Mouse (Mus musculus): ENCODE data around the gene Cry1.

Cry1 gene

GRCm38 (mm10) chr10:85184964-85185608 is at the start of gene Cry1:
Gene Cry1 (minus strand): TSS chr10:85185064.
- peak; percentile 94 to 97 for DNase-seq (ENCODE audit: low read depth in 2 of 2, low spot score in 2 of 2)

- DNase-seq (ENCODE audit: low read depth in 2 of 2, low spot score in 2 of 2), result no peak
Measured at GRCm38 (mm10) chr10:85221771-85222050, 36.8 kb upstream of the Cry1 start.

GRCm38 (mm10) chr10:85220918-85221770 is 36.3 kb upstream of the Cry1 start:
- DNase-seq (ENCODE audit: low read depth in 2 of 2, low spot score in 2 of 2), result peak; percentile 77 to 85

- DNase-seq (ENCODE audit: low read depth in 2 of 2, low spot score in 2 of 2), result no peak
Measured at GRCm38 (mm10) chr10:85214847-85215246, 30.0 kb upstream of the Cry1 start.

- no peak for DNase-seq (ENCODE audit: low read depth in 2 of 2, low spot score in 2 of 2)
Measured at GRCm38 (mm10) chr10:85211673-85212072, 26.8 kb upstream of the Cry1 start.

GRCm38 (mm10) chr10:85210125-85210524 is 25.3 kb upstream of the Cry1 start:
- DNase-seq (ENCODE audit: low read depth in 2 of 2, low spot score in 2 of 2), result no peak

GRCm38 (mm10) chr10:85209119-85209605 is 24.3 kb upstream of the Cry1 start:
- no peak for DNase-seq (ENCODE audit: low read depth in 2 of 2, low spot score in 2 of 2)

GRCm38 (mm10) chr10:85205316-85205715 is 20.5 kb upstream of the Cry1 start:
- no peak for DNase-seq (ENCODE audit: low read depth in 2 of 2, low spot score in 2 of 2)

GRCm38 (mm10) chr10:85204255-85204855 is 19.5 kb upstream of the Cry1 start:
- no peak for DNase-seq (ENCODE audit: low read depth in 2 of 2, low spot score in 2 of 2)

- no peak for DNase-seq (ENCODE audit: low read depth in 2 of 2, low spot score in 2 of 2)
Measured at GRCm38 (mm10) chr10:85194528-85194927, 9.7 kb upstream of the Cry1 start.

- no peak for DNase-seq (ENCODE audit: low read depth in 2 of 2, low spot score in 2 of 2)
Measured at GRCm38 (mm10) chr10:85193321-85193720, 8.5 kb upstream of the Cry1 start.

GRCm38 (mm10) chr10:85190652-85191051 is 5.8 kb upstream of the Cry1 start:
- DNase-seq (ENCODE audit: low read depth in 2 of 2, low spot score in 2 of 2), result no peak

- DNase-seq (ENCODE audit: low read depth in 2 of 2, low spot score in 2 of 2), result no peak
Measured at GRCm38 (mm10) chr10:85189966-85190365, 5.1 kb upstream of the Cry1 start.

GRCm38 (mm10) chr10:85186499-85186794 is 1.6 kb upstream of the Cry1 start:
- DNase-seq (ENCODE audit: low read depth in 2 of 2, low spot score in 2 of 2), result no peak

- DNase-seq (ENCODE audit: low read depth in 2 of 2, low spot score in 2 of 2), result no peak
Measured at GRCm38 (mm10) chr10:85185639-85186498, 1.0 kb upstream of the Cry1 start.

GRCm38 (mm10) chr10:85184201-85184963 is 482 bp downstream of the Cry1 start:
- DNase-seq (ENCODE audit: low read depth in 2 of 2, low spot score in 2 of 2), result peak; percentile 54

- peak; percentile 15 to 19 for DNase-seq (ENCODE audit: low read depth in 2 of 2, low spot score in 2 of 2)
Measured at GRCm38 (mm10) chr10:85183619-85184018, 1.2 kb downstream of the Cry1 start.

- DNase-seq (ENCODE audit: low read depth in 2 of 2, low spot score in 2 of 2), result no peak
Measured at GRCm38 (mm10) chr10:85182766-85183165, 2.1 kb downstream of the Cry1 start.

GRCm38 (mm10) chr10:85176640-85177039 is 8.2 kb downstream of the Cry1 start:
- DNase-seq (ENCODE audit: low read depth in 2 of 2, low spot score in 2 of 2), result no peak

GRCm38 (mm10) chr10:85165306-85165705 is 19.6 kb downstream of the Cry1 start:
- no peak for DNase-seq (ENCODE audit: low read depth in 2 of 2, low spot score in 2 of 2)

- DNase-seq (ENCODE audit: low read depth in 2 of 2, low spot score in 2 of 2), result no peak
Measured at GRCm38 (mm10) chr10:85164791-85165190, 20.1 kb downstream of the Cry1 start.

All from CD8-positive naive resting alpha-beta T cell, adult 2 months (primary cell).